In the genomic region with DNA sequence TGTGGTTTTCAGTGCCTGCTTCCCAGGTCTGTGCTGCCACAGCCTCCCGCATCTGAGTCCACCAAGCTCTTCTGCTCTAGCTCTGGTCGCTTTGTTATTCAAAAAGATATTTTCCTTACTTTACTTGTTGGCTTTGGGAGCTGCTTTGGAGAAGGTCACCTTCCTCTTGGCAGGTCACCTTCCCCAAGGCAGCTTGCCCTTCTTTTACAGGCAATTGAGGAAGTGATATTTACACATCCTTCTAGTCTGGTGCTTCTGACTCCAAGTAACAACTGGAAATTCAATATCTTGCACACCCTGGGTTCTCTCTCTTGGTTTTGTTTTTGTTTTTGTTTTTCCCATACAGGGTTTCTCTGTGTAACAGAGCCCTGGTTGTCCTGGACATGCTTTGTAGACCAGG, we compare ENCODE assay signal across 8 mouse cellular contexts. TPM values are rescaled to one million over a fixed set of nuclear protein-coding genes. Genes with fewer than 3 reads are reported as not detected.
A peak's percentile ranks its signal among the peaks of the same experiment; 100 is the strongest.
DNase-seq lines count a peak whose midpoint lies in the region; ATAC-seq lines count a peak whose summit lies in the region.
"Had no signal": no experiment of that assay in that cellular context is flagged by ENCODE, and none has a peak within 500 bp of the region (broad histone marks: within the 10 kb centered on the region; RNA-seq: fewer than 3 reads in every experiment).

No protein-coding gene starts in this region.

- peak; percentile 37 for DNase-seq in heart, adult 11 months

- 0 out of 2 replicates have a peak, but pooled peaks have one; percentile 29 for ATAC-seq in common myeloid progenitor, adult 5-6 weeks (replicated peaks; ENCODE audit: low read depth, poor library complexity, severe bottlenecking)
- ATAC-seq in granulocyte monocyte progenitor cell, adult 5-6 weeks (replicated peaks; ENCODE audit: poor library complexity, severe bottlenecking): peak; percentile 62
- ATAC-seq in megakaryocyte, adult 5-6 weeks (ENCODE audit: poor library complexity, severe bottlenecking): peak; percentile 55
- ATAC-seq in megakaryocyte progenitor cell, adult 5-6 weeks (replicated peaks; ENCODE audit: poor library complexity): peak; percentile 56
- ATAC-seq in monocyte, adult 5-6 weeks (replicated peaks; ENCODE audit: insufficient number of reproducible peaks, low FRiP score, low TSS enrichment, poor library complexity, severe bottlenecking): peak; percentile 52; the same call in 1 of the 2 replicates
- ATAC-seq in neutrophil, adult 5-6 weeks (ENCODE audit: extremely low read depth, insufficient number of reproducible peaks, low FRiP score, poor library complexity, severe bottlenecking): 0 out of 2 replicates have a peak, but pooled peaks have one; percentile 11

RNA-seq across cellular contexts. Expression of gene Mfap1b, which starts 10.5 kb away (rescaled TPM):
- total RNA-seq in common myeloid progenitor, adult 5-6 weeks (2017): 51.2 and 61.1 TPM in 2 replicates
- 23.3 and 30.9 TPM in 2 replicates for total RNA-seq in granulocyte monocyte progenitor cell, adult 5-6 weeks (2014; fragmentation: Nextera tagmentation)
- 45.9 and 52.2 TPM in 2 replicates for total RNA-seq in granulocyte monocyte progenitor cell, adult 5-6 weeks (2017)
- 39.0 and 40.4 TPM in 2 replicates for total RNA-seq in megakaryocyte, adult 5-6 weeks (2015)
- 42.2 and 48.4 TPM in 2 replicates for total RNA-seq in megakaryocyte, adult 5-6 weeks (2017)
- 34.8 and 37.2 TPM in 2 replicates for total RNA-seq in megakaryocyte progenitor cell, adult 5-6 weeks (2015)
- 39.6 and 51.1 TPM in 2 replicates for total RNA-seq in megakaryocyte progenitor cell, adult 5-6 weeks (2017)
- total RNA-seq in monocyte, adult 5-6 weeks (2017): 89.4 to 102 TPM (median 99.0 TPM) in 3 replicates
- 120 and 128 TPM in 2 replicates for total RNA-seq in neutrophil, adult 5-6 weeks (2017)

RNA-seq across cellular contexts. Expression of gene Mfap1a, which starts 22.1 kb away (rescaled TPM):
- total RNA-seq in common myeloid progenitor, adult 5-6 weeks (2017): 34.0 and 34.7 TPM in 2 replicates
- total RNA-seq in granulocyte monocyte progenitor cell, adult 5-6 weeks (2014; fragmentation: Nextera tagmentation): 23.3 and 24.5 TPM in 2 replicates
- total RNA-seq in granulocyte monocyte progenitor cell, adult 5-6 weeks (2017): 36.3 and 46.9 TPM in 2 replicates
- 22.1 and 24.2 TPM in 2 replicates for total RNA-seq in megakaryocyte, adult 5-6 weeks (2015)
- 42.7 and 47.2 TPM in 2 replicates for total RNA-seq in megakaryocyte, adult 5-6 weeks (2017)
- total RNA-seq in megakaryocyte progenitor cell, adult 5-6 weeks (2015): 20.5 and 25.2 TPM in 2 replicates
- 33.5 and 39.0 TPM in 2 replicates for total RNA-seq in megakaryocyte progenitor cell, adult 5-6 weeks (2017)
- 80.7 to 102 TPM (median 84.5 TPM) in 3 replicates for total RNA-seq in monocyte, adult 5-6 weeks (2017)
- total RNA-seq in neutrophil, adult 5-6 weeks (2017): 80.3 and 92.3 TPM in 2 replicates

RNA-seq across cellular contexts. Expression of gene Wdr76, which starts 22.1 kb away (rescaled TPM):
- total RNA-seq in common myeloid progenitor, adult 5-6 weeks (2017): 38.6 and 42.9 TPM in 2 replicates
- 34.1 and 39.1 TPM in 2 replicates for total RNA-seq in granulocyte monocyte progenitor cell, adult 5-6 weeks (2014; fragmentation: Nextera tagmentation)
- 33.9 and 38.7 TPM in 2 replicates for total RNA-seq in granulocyte monocyte progenitor cell, adult 5-6 weeks (2017)
- total RNA-seq in megakaryocyte, adult 5-6 weeks (2015): 25.7 and 34.4 TPM in 2 replicates
- 34.5 and 35.6 TPM in 2 replicates for total RNA-seq in megakaryocyte, adult 5-6 weeks (2017)
- 38.0 and 40.1 TPM in 2 replicates for total RNA-seq in megakaryocyte progenitor cell, adult 5-6 weeks (2015)
- 38.9 and 39.1 TPM in 2 replicates for total RNA-seq in megakaryocyte progenitor cell, adult 5-6 weeks (2017)
- total RNA-seq in monocyte, adult 5-6 weeks (2017): 8.2 to 13.5 TPM (median 10.6 TPM) in 3 replicates
- total RNA-seq in neutrophil, adult 5-6 weeks (2017): 11.2 and 11.4 TPM in 2 replicates

RNA-seq across cellular contexts. Expression of gene Serinc4, which starts 27.8 kb away (rescaled TPM):
- 1.4 and 1.8 TPM in 2 replicates for total RNA-seq in common myeloid progenitor, adult 5-6 weeks (2017)
- total RNA-seq in granulocyte monocyte progenitor cell, adult 5-6 weeks (2014; fragmentation: Nextera tagmentation): not detected in 2 replicates
- 0.26 and 0.60 TPM in 2 replicates for total RNA-seq in granulocyte monocyte progenitor cell, adult 5-6 weeks (2017)
- total RNA-seq in megakaryocyte, adult 5-6 weeks (2015): not detected in 2 replicates
- total RNA-seq in megakaryocyte, adult 5-6 weeks (2017): 0.22 TPM in 1 of 2 replicates, not detected in the other
- not detected in 2 replicates for total RNA-seq in megakaryocyte progenitor cell, adult 5-6 weeks (2015)
- 0.74 and 1.5 TPM in 2 replicates for total RNA-seq in megakaryocyte progenitor cell, adult 5-6 weeks (2017)
- total RNA-seq in monocyte, adult 5-6 weeks (2017): 6.2 to 6.5 TPM (median 6.3 TPM) in 3 replicates
- 2.0 and 4.2 TPM in 2 replicates for total RNA-seq in neutrophil, adult 5-6 weeks (2017)
- total RNA-seq: adrenal gland, postnatal 14 days had no signal

RNA-seq across cellular contexts. Expression of gene Hypk, which starts 31.3 kb away (rescaled TPM):
- 76.4 and 129 TPM in 2 replicates for total RNA-seq in common myeloid progenitor, adult 5-6 weeks (2017)
- 103 and 133 TPM in 2 replicates for total RNA-seq in granulocyte monocyte progenitor cell, adult 5-6 weeks (2014; fragmentation: Nextera tagmentation)
- 78.2 and 90.6 TPM in 2 replicates for total RNA-seq in granulocyte monocyte progenitor cell, adult 5-6 weeks (2017)
- 68.9 and 78.0 TPM in 2 replicates for total RNA-seq in megakaryocyte, adult 5-6 weeks (2015)
- 58.5 and 73.2 TPM in 2 replicates for total RNA-seq in megakaryocyte, adult 5-6 weeks (2017)
- total RNA-seq in megakaryocyte progenitor cell, adult 5-6 weeks (2015): 102 and 117 TPM in 2 replicates
- total RNA-seq in megakaryocyte progenitor cell, adult 5-6 weeks (2017): 106 and 130 TPM in 2 replicates
- total RNA-seq in monocyte, adult 5-6 weeks (2017): 102 to 176 TPM (median 115 TPM) in 3 replicates
- 96.9 and 98.5 TPM in 2 replicates for total RNA-seq in neutrophil, adult 5-6 weeks (2017)

Comparison
In these comparisons a context has a peak if more than half of its experiments do, and no peak if none do; other contexts are left out.
1. Peak in every context shown above with its lines: DNase-seq and ATAC-seq.
2. ATAC-seq: peak in every context shown above with its lines; median percentile 62 in granulocyte monocyte progenitor cell, adult 5-6 weeks; 56 in megakaryocyte progenitor cell, adult 5-6 weeks; 55 in megakaryocyte, adult 5-6 weeks; 52 in monocyte, adult 5-6 weeks; 29 in common myeloid progenitor, adult 5-6 weeks; 11 in neutrophil, adult 5-6 weeks.